Mouse (Mus musculus): ENCODE measurements at regions not wholly inside any gene's neighbourhood (a gene's known extent, or its start where the extent isn't known, plus 50 kb on each side); places are given as distances from the start of the nearest gene placed in this dataset.

- TF ChIP-seq CTCF (IDR thresholded peaks at IDR 0.05; ENCODE audit: control insufficient read depth, insufficient read depth, insufficient replicate concordance, low read depth, low read length) (no peak), POLR2A (IDR thresholded peaks at IDR 0.05; ENCODE audit: control insufficient read depth, low read depth, low read length) (no peak)
These were observed 73.4 kb downstream of the Tnfsf18 start for GRCm38 (mm10) chr1:161567826-161568225.

All from testis, adult 2 months (tissue).